Comparison of ENCODE assay signal across 20 mouse cellular contexts in genomic region chr1:181987226-181987625, GRCm38 (mm10). TPM values are rescaled to one million over a fixed set of nuclear protein-coding genes. Genes with fewer than 3 reads are reported as not detected.
DNase-seq lines count a peak whose midpoint lies in the region; ATAC-seq and TF ChIP-seq lines count a peak whose summit lies in the region.
"Had no signal": no experiment of that assay in that cellular context is flagged by ENCODE, and none has a peak within 500 bp of the region (broad histone marks: within the 10 kb centered on the region; RNA-seq: fewer than 3 reads in every experiment).

No protein-coding gene starts in this region.

- H3K36me3 ChIP-seq in forebrain, embryonic 14.5 days (ENCODE audit: control insufficient read depth, insufficient read depth, low read length) = peaks cover 2% of the 10 kb centered on the region; the same call in 1 of the 2 replicates
- no peaks in the 10 kb centered on the region for H3K36me3 ChIP-seq in forebrain, embryonic 16.5 days (ENCODE audit: control insufficient read depth, insufficient read depth)
- peaks cover 7% of the 10 kb centered on the region for H3K36me3 ChIP-seq in heart, embryonic 16.5 days (ENCODE audit: control insufficient read depth, insufficient read depth)
- H3K36me3 ChIP-seq in forebrain, postnatal 0 days (ENCODE audit: insufficient read depth) = no peaks in the 10 kb centered on the region
- H3K36me3 ChIP-seq in limb, embryonic 10.5 days = peaks cover 40% of the 10 kb centered on the region
- H3K36me3 ChIP-seq: intestine, embryonic 15.5 days; liver, embryonic 15.5 days had no signal

- no peaks in the 10 kb centered on the region for H3K4me1 ChIP-seq in forebrain, embryonic 14.5 days (ENCODE audit: control insufficient read depth, insufficient read depth, low read length)
- H3K4me1 ChIP-seq in forebrain, embryonic 16.5 days (replicated peaks; ENCODE audit: control insufficient read depth, insufficient read depth, low read length) = peaks cover 11% of the 10 kb centered on the region
- H3K4me1 ChIP-seq in heart, embryonic 16.5 days (ENCODE audit: control insufficient read depth, insufficient read depth, low read length) = peaks cover 29% of the 10 kb centered on the region
- no peaks in the 10 kb centered on the region for H3K4me1 ChIP-seq in forebrain, postnatal 0 days (ENCODE audit: insufficient read depth)
- no peaks in the 10 kb centered on the region for H3K4me1 ChIP-seq in limb, embryonic 10.5 days
- H3K4me1 ChIP-seq: liver, embryonic 15.5 days; neural tube, embryonic 12.5 days had no signal

- intact Hi-C loops in heart, postnatal 25 days (cut with DNase I) = no loop called here
- intact Hi-C loops in left cerebral cortex, postnatal 10 days (cut with DNase I) = no loop called here

- no peak for TF ChIP-seq CTCF in brain, embryonic 14.5 days (IDR thresholded peaks at IDR 0.05; ENCODE audit: borderline replicate concordance, extremely low read depth, insufficient read depth, insufficient read length)
- no peak for TF ChIP-seq CTCF in forebrain, postnatal 0 days (IDR thresholded peaks at IDR 0.05; ENCODE audit: low read depth)

- no peak overlapping the region for H3K27ac ChIP-seq in forebrain, embryonic 14.5 days (ENCODE audit: low read depth, low read length)
- H3K27ac ChIP-seq in forebrain, embryonic 16.5 days (ENCODE audit: low read length) = no peak overlapping the region
- H3K27ac ChIP-seq in heart, embryonic 16.5 days (ENCODE audit: low read length) = peak overlapping the region; percentile 72
- H3K27ac ChIP-seq in forebrain, postnatal 0 days (ENCODE audit: low read depth, low read length) = no peak overlapping the region
- H3K27ac ChIP-seq in limb, embryonic 10.5 days = no peak overlapping the region
- H3K27ac ChIP-seq: hindbrain, embryonic 14.5 days; intestine, embryonic 15.5 days; kidney, embryonic 15.5 days; liver, embryonic 15.5 days; macrophage; midbrain, embryonic 12.5 days; neural tube, embryonic 12.5 days had no signal

- no peak overlapping the region for H3K4me3 ChIP-seq in forebrain, embryonic 14.5 days (ENCODE audit: low read depth, low read length)
- no peak overlapping the region for H3K4me3 ChIP-seq in forebrain, embryonic 16.5 days (replicated peaks; ENCODE audit: low read length)
- no peak overlapping the region for H3K4me3 ChIP-seq in heart, embryonic 16.5 days (ENCODE audit: low read length)
- no peak overlapping the region for H3K4me3 ChIP-seq in forebrain, postnatal 0 days (ENCODE audit: low read depth, low read length)
- H3K4me3 ChIP-seq in limb, embryonic 10.5 days = no peak overlapping the region
- H3K4me3 ChIP-seq: intestine, embryonic 15.5 days; kidney, embryonic 15.5 days; liver, embryonic 15.5 days; midbrain, embryonic 12.5 days; neural tube, embryonic 12.5 days had no signal

- H3K9ac ChIP-seq in forebrain, embryonic 14.5 days (ENCODE audit: low read length) = no peak overlapping the region
- no peak overlapping the region for H3K9ac ChIP-seq in forebrain, embryonic 16.5 days (replicated peaks; ENCODE audit: low read depth, low read length)
- H3K9ac ChIP-seq in heart, embryonic 16.5 days (ENCODE audit: low read length) = 0 out of 2 replicates have a peak overlapping the region, but pooled peaks have one; percentile 12
- H3K9ac ChIP-seq in forebrain, postnatal 0 days = no peak overlapping the region
- H3K9ac ChIP-seq: hindbrain, embryonic 14.5 days; intestine, embryonic 15.5 days; kidney, embryonic 15.5 days; liver, embryonic 15.5 days; midbrain, embryonic 12.5 days; neural tube, embryonic 12.5 days had no signal

- 13% methylated on average over 2 of the region's 2 CpGs for WGBS in forebrain, embryonic 14.5 days
- 12% methylated on average over 2 of the region's 2 CpGs for WGBS in forebrain, embryonic 16.5 days
- WGBS in heart, embryonic 16.5 days = 25% methylated on average over 2 of the region's 2 CpGs
- WGBS in forebrain, postnatal 0 days = 13% methylated on average over 2 of the region's 2 CpGs
- 74% methylated on average over 2 of the region's 2 CpGs for WGBS in limb, embryonic 10.5 days

- DNase-seq in forebrain, embryonic 14.5 days (ENCODE audit: low spot score) = peak; percentile 23
- no peak for DNase-seq in heart, postnatal 25 days (ENCODE audit: low spot score)
- peak; percentile 37 for DNase-seq in brain, embryonic 14.5 days (ENCODE audit: low read depth)
- no peak for DNase-seq in forebrain, postnatal 0 days
- DNase-seq in left cerebral cortex, postnatal 10 days (ENCODE audit: extremely low spot score in 1 of 2, low spot score in 2 of 2) = no peak
- DNase-seq in limb, embryonic 10.5 days (ENCODE audit: low spot score) = no peak
- DNase-seq: adrenal gland, adult 2 months; cerebellum, adult 9-11 months; right cerebral cortex, postnatal 14 days; spleen, adult 18-20 months; thymus, postnatal 25 days had no signal

- H3K4me2 ChIP-seq in forebrain, embryonic 14.5 days (ENCODE audit: low read length) = no peak overlapping the region
- no peak overlapping the region for H3K4me2 ChIP-seq in forebrain, embryonic 16.5 days (ENCODE audit: low read length)
- H3K4me2 ChIP-seq in heart, embryonic 16.5 days (ENCODE audit: low read depth, low read length) = peak overlapping the region; percentile 28; the same call in 1 of the 2 replicates
- H3K4me2 ChIP-seq in forebrain, postnatal 0 days (ENCODE audit: low read depth) = no peak overlapping the region
- H3K4me2 ChIP-seq: hindbrain, embryonic 14.5 days; intestine, embryonic 15.5 days; kidney, embryonic 15.5 days; liver, embryonic 15.5 days; midbrain, embryonic 12.5 days; neural tube, embryonic 12.5 days had no signal

- no peak for ATAC-seq in forebrain, embryonic 14.5 days
- ATAC-seq in forebrain, embryonic 16.5 days = no peak
- no peak for ATAC-seq in heart, embryonic 16.5 days (replicated peaks; ENCODE audit: extremely low read depth, insufficient read depth, low FRiP score)
- ATAC-seq in forebrain, postnatal 0 days = peak; percentile 51; the same call in 1 of the 2 replicates
- ATAC-seq: intestine, embryonic 15.5 days had no signal

- no peak for TF ChIP-seq POLR2A in brain, embryonic 14.5 days (IDR thresholded peaks at IDR 0.05; ENCODE audit: borderline replicate concordance, extremely low read depth, insufficient read depth, insufficient read length, poor library complexity, severe bottlenecking)

- H3K9me3 ChIP-seq in forebrain, embryonic 14.5 days (replicated peaks; ENCODE audit: control insufficient read depth, low read length) = no peaks in the 10 kb centered on the region
- H3K9me3 ChIP-seq in forebrain, embryonic 16.5 days (ENCODE audit: control insufficient read depth, low read length) = 0 out of 2 replicates have a peak, but pooled peaks cover 2% of the 10 kb centered on the region
- peaks cover 5% of the 10 kb centered on the region; the same call in 1 of the 2 replicates for H3K9me3 ChIP-seq in heart, embryonic 16.5 days (replicated peaks; ENCODE audit: control insufficient read depth, low read length)
- no peaks in the 10 kb centered on the region for H3K9me3 ChIP-seq in forebrain, postnatal 0 days (ENCODE audit: low read length)
- H3K9me3 ChIP-seq in limb, embryonic 10.5 days (replicated peaks) = no peaks in the 10 kb centered on the region
- H3K9me3 ChIP-seq: intestine, embryonic 15.5 days; kidney, embryonic 15.5 days; liver, embryonic 15.5 days; midbrain, embryonic 12.5 days; neural tube, embryonic 12.5 days had no signal

- H3K27me3 ChIP-seq in forebrain, embryonic 14.5 days (replicated peaks; ENCODE audit: control insufficient read depth, insufficient read depth, low read length) = no peaks in the 10 kb centered on the region
- no peaks in the 10 kb centered on the region for H3K27me3 ChIP-seq in forebrain, embryonic 16.5 days (replicated peaks; ENCODE audit: control insufficient read depth, insufficient read depth, low read length)
- H3K27me3 ChIP-seq in heart, embryonic 16.5 days (ENCODE audit: control insufficient read depth, insufficient read depth, low read length) = no peaks in the 10 kb centered on the region
- H3K27me3 ChIP-seq in forebrain, postnatal 0 days (ENCODE audit: insufficient read depth, low read length) = no peaks in the 10 kb centered on the region
- H3K27me3 ChIP-seq in limb, embryonic 10.5 days (ENCODE audit: low read depth, poor library complexity, severe bottlenecking) = no peaks in the 10 kb centered on the region
- H3K27me3 ChIP-seq: intestine, embryonic 15.5 days; kidney, embryonic 15.5 days; liver, embryonic 15.5 days; midbrain, embryonic 12.5 days; neural tube, embryonic 12.5 days had no signal

RNA-seq across cellular contexts. Expression of gene Enah, which starts 32.6 kb away (rescaled TPM):
- 19.9 and 24.7 TPM in 2 replicates for polyA plus RNA-seq in forebrain, embryonic 14.5 days (2014; fragmentation: Nextera tagmentation; extraction: Ambion mirVana)
- 28.0 and 35.6 TPM in 2 replicates for polyA plus RNA-seq in forebrain, embryonic 16.5 days (2015; fragmentation: Nextera tagmentation; extraction: Ambion mirVana)
- 13.2 and 17.3 TPM in 2 replicates for polyA plus RNA-seq in heart, embryonic 16.5 days (2015; fragmentation: Nextera tagmentation; extraction: Ambion mirVana)
- total RNA-seq in heart, postnatal 25 days (2021) = 100 to 1,000 TPM; 106 to 109 TPM
- polyA plus RNA-seq in brain, embryonic 14.5 days (2012; rRNA removed) = 79.5 and 122 TPM in 2 replicates
- total RNA-seq in forebrain, postnatal 0 days (2014; rRNA removed) = 75.0 and 88.0 TPM in 2 replicates
- 8.1 and 16.0 TPM in 2 replicates for polyA plus RNA-seq in forebrain, postnatal 0 days (2015; fragmentation: Nextera tagmentation; extraction: Ambion mirVana)
- 100 to 1,000 TPM; 139 to 152 TPM for total RNA-seq in left cerebral cortex, postnatal 10 days (2021)
- polyA plus RNA-seq in limb, embryonic 10.5 days (2016; fragmentation: Nextera tagmentation; extraction: Ambion mirVana) = 23.0 and 23.6 TPM in 2 replicates

Comparison
In these comparisons a context has a peak if more than half of its experiments do, and no peak if none do; other contexts are left out.
1. DNase-seq: peak in forebrain, embryonic 14.5 days (single experiment) and brain, embryonic 14.5 days (single experiment); none in heart, postnatal 25 days (single experiment), forebrain, postnatal 0 days (single experiment), left cerebral cortex, postnatal 10 days (0 of 2) and limb, embryonic 10.5 days (single experiment).